Mouse (Mus musculus) left cerebral cortex, adult 8-10 months (tissue): ENCODE results near the gene Pccb. TPM values are rescaled to one million over a fixed set of nuclear protein-coding genes. Genes with fewer than 3 reads are reported as not detected.

Experiments used
- DNase-seq, 2 experiments: peaks; one replicate each; pipeline ENCODE4 v3.0.0; 2022; ENCODE audit warnings: low spot score in 2 of 2
- total RNA-seq, 4 experiments: library from RNA; stranded (reverse); gene quantifications; 2 replicates each; pipeline ENCODE4 v1.2.4; 2022

The Pccb gene
- total RNA-seq, 4 experiments from 2014 or later: 42.0 to 51.2 (median 46.6) TPM

- DNase-seq: no peak
These were observed 11.1 kb upstream of the Pccb start for GRCm38 (mm10) chr9:101045710-101046338.

DNA sequence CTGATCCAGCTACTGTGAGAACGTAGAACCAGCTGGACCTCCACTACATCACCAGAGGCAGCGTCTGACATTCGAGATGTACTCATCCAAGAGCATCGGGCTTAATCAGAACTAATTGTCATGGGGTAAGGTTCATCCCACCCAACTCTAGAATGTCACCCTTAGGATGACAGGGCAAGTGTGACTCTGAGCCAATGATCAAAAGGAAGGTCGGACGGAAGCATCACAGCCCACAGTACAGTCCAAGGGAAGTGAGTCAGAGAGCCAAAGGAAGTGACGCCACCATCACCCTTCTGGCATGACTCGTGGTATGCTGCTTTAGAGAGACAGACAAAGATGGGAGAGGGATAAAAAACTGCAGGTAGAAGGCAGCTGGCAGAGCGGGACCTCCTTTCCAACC lies 7.6 kb upstream of the Pccb start:
- DNase-seq: no peak

- no peak for DNase-seq
These were observed 6.8 kb upstream of the Pccb start for GRCm38 (mm10) chr9:101041508-101041907.

DNA sequence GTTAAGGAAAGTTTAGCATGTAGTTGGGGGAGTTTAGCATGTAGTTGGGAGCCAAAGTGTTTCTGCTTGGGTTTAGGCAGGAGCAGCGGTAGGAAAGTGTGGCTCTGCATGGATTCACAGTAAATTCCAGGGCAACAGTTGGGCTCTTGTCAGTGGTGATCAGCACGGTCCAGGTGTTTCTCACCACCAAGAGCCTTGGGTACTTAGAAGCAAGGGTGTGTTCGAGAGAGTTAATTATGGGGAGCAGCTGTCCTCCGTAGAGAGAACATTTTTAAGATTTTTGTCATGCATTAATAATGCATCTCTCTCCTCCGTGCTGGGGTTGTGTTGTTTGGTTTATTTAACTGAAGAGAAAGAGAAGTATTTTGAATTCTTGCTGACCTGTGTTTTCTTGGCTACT lies 3.9 kb upstream of the Pccb start:
- DNase-seq: no peak

DNA sequence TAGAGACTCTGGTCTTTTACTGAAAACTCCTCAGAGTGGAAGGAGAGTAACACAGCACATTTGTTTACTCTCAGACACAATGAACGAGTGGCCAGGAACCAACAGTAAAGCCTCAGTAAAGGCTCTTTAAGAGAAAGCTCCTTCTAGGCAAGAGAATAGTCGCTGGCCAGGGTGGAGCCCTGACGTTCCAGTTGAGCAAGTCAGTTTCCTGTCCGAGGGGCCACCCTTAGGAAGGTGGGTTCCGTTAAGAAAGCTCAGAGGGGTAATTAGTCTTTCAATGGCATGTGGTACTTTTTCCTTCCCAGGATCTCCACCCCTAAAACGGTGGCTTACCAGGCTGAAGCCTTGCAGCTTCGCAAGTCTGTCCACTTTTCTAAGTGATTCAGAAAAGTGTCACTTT lies 2.7 kb upstream of the Pccb start:
- no peak for DNase-seq

DNA sequence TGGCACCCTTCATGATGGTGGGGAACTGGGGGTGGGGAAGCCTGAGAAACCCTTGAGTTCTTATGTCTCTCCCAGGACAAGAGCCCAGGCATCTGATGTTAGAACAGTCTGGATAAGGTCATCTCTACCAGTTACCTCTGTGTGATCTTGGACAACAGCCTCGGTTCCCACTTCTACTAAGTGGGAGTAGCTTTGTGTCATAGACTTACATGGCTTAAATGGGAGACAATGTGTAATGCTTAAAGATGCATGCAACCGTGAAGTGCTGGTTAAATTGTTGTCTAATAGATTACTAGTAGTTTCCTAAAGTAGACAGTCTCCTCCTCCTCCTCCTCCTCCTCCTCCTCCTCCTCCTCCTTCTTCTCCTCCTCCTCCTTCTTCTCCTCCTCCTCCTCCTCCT lies 2.2 kb upstream of the Pccb start:
- DNase-seq: no peak

DNA sequence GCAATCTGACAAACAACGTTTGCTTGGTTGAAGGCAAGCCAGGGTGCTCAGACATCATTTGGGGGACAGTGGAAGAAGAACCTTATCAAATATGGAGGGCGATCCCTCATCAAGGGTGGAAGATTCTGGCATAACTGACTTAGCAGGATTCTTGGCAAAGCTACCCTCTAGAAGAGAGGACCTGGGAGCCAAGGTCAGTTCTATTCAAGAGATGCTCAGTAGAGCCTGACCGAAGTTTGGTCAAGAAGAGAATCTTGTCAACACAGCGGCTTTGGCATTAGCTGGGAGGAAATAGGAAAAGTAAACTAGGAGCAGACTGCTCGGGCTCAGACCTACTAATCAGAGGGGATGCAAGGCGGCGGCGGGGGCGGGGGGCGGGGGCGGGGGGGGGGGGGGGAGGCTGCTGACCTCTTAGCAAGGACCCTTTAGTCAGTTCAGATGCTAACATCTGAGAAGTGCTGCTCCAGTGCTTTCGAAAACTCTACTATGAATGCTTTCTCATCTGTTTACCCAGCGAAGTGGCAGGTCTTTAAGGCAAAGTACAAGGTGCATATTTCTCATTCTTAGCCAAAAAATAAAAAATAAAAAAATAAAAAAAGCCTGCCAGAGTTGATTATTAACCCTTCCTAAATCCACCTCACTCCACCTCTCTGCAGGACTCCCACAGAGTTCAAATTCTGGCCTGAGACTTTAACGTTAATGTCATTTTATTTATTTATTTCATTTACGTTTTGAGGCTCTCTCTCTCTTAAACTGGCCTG lies 1.3 kb upstream of the Pccb start:
- no peak for DNase-seq

DNA sequence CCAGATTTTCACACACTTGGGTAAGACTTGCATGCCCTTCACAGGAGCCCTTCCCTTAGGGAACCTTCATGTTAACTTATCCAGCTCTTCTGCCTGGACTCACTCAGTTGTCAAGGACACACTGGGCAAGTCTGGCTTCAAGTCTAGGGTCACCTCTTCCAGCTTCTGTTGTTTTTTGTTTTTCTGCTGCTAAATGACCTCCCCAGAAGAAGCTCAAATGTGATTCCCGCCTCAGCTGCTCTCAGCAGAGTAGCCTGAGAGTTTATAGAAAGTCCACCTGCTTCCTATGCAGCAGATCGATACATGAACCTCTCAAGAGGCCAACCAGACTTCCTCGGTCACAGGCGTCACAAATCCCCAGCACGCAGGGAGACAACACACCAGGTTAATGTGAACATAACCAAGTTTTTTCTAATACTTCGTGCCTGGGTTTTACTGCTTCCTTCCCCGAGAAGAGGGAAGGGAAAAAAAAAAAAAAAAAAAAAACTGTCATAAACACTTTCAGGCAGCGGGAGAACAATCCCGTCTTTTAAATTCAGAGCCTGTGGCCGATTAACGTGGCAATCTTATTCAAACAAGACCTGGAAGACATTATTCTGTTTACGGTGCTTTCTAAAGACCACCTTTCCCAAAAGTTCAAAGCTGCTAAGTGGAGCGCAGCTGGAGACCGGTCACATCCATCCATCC lies 794 bp downstream of the Pccb start:
- DNase-seq: no peak

GRCm38 (mm10) chr9:101018768-101019167 lies 15.9 kb downstream of the Pccb start:
- DNase-seq: no peak

DNA sequence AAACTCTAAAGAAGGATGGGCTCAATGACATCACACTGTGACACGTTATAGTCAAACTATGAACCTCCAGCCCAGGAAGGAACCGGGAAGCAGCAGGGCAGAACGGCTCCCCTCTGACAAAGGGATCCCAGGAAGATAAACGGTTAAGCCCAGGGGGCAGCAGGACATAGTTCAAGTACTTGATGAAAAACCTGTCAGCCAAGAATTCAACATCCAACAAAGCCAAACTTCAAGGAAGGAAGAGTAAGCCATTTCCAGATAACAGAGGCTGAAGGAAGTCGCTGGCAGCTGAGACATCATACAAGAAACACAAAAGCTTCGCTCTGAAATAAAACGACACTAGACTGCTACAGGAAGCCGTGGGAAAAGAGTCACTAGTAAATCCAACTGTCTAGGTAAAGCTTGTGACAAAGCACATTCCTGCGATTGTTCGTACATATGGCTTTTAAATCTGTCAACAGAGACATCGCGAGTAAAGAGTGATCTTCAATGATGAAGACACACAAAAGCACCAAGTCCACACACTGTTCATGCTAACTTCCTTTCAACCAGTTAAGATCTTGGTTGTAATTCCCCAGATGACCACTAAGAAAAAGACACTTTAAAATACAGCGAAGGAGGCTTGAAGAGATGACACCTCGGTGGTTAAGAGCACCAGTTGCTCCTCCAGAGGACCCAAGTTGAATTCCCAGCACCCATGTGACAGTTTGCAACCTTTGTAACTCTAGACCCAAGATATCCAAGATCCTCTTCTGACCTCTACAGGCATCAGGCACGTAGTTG lies 16.8 kb downstream of the Pccb start:
- DNase-seq: no peak

GRCm38 (mm10) chr9:101015324-101015723 lies 19.4 kb downstream of the Pccb start:
- no peak for DNase-seq

GRCm38 (mm10) chr9:101012433-101012832 lies 22.3 kb downstream of the Pccb start:
- DNase-seq: no peak

DNA sequence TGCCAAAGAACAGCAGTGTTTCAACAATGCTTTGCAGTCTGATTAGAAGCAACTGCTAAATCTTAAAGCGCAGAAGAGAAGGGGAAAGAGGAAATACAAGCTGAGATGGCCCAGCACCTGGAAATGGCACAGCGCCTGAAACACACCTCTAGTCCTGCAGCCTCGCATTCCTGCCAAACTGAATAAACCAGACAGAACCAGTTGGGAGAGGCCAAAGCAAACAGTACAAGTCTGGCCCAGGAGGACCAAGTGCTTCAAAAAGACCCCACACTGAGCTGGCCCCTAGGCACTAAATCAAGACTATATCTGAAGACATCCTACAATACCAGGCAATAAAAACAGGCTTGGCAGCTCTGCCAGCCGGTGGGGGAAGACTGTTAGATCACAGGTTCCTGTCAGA lies 28.8 kb downstream of the Pccb start:
- DNase-seq: no peak

DNA sequence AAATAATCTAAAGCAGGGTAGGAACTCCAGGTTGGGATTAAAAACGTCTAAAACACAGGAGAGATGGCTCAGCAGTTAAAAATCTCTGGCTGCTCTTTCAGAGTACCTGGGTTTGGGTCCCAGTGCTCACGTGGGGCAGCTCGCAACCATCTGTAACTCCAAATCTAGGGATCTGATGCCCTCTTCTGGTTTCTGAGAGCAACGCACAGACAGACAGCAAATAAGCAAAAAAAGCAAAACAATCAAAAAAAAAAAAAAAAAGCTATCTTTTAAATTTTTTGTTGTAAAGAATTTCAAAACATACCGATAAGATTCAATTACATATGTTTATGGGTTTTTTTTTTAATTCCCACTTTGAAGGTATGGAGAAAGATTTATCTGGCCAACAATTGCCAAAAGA lies 31.4 kb downstream of the Pccb start:
- no peak for DNase-seq

- DNase-seq: no peak
These were observed 31.9 kb downstream of the Pccb start for GRCm38 (mm10) chr9:101002841-101003240.

- no peak for DNase-seq
These were observed 32.6 kb downstream of the Pccb start for GRCm38 (mm10) chr9:101002053-101002452.

GRCm38 (mm10) chr9:100997138-100997537 lies 37.6 kb downstream of the Pccb start:
- no peak for DNase-seq

DNA sequence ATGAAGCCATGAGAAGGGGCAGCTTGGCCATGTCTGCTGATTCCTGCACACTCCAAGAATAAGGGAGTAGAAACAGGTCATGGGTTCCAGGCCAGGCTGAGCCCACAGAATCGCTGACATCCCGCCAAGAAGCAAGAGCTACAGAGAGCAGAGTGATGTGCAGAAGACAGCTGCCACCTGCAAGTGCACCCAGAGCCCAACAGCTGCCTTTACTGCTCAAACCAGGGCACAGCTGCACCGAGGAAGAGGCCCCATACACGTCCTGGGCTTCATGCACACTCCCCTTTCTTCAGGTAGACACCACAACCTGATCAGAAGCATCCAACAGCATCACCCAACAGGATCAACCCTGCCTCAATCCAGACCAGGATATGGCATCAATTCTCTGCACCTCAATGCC lies 40.8 kb downstream of the Pccb start:
- DNase-seq: no peak

GRCm38 (mm10) chr9:100992191-100992590 lies 42.5 kb downstream of the Pccb start:
- DNase-seq: no peak

GRCm38 (mm10) chr9:100991321-100991720 lies 43.4 kb downstream of the Pccb start:
- DNase-seq: no peak

- no peak for DNase-seq
These were observed 44.1 kb downstream of the Pccb start for GRCm38 (mm10) chr9:100990609-100991008.

DNA sequence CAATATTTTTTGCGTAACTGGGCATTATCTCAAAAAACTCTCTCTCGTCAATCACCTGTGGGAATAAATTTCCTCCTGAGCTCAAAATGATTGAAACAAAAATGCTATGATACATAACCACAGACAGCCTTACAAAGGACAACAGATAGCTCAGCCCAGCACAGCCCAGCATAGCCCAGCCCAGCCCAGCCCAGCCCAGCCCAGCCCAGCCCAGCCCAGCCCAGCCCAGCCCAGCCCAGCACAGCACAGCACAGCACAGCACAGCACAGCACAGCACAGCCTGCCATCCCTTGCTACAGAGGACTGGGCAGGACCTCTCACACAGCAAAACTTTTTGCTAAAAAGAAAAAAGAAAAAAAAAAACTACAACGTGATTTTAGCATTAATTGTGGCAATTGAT lies 46.8 kb downstream of the Pccb start:
- no peak for DNase-seq
